Mouse (Mus musculus) liver, embryonic 11.5 days (tissue): ENCODE measurements around the gene Gm5592. TPM values are rescaled to one million over a fixed set of nuclear protein-coding genes. Genes with fewer than 3 reads are reported as not detected.
"Not testable (repeated sequence)": the region's sequence is repeated elsewhere in the genome, so short reads cannot be mapped to it uniquely, and the experiment has no call there.

ENCODE experiments used
- ATAC-seq: fragments of 200-750 bp; cut with Nextera tagmentation; replicated peaks from 2 replicates; pipeline ENCODE4 v1.8.0; 2017; ENCODE audit warnings: moderate number of reproducible peaks, mild to moderate bottlenecking, moderate TSS enrichment, moderate library complexity; ENCODE audit not compliant: low FRiP score
- DNase-seq: peaks from one replicate; pipeline ENCODE4 v3.0.0-alpha.2; 2017; ENCODE audit warnings: low spot score
- H3K27ac ChIP-seq: fragments of 300-500 bp; sonication (generic); 2 replicates; pipeline ENCODE4 v1.5.1; 2014; ENCODE audit warnings: mild to moderate bottlenecking, low read depth, low read length, control low read depth
- H3K27me3 ChIP-seq: fragments of 300-500 bp; sonication (generic); replicated peaks from 2 replicates; pipeline ENCODE4 v1.6.1; 2014; ENCODE audit warnings: low read length, mixed read lengths; ENCODE audit not compliant: control insufficient read depth, insufficient read depth
- H3K36me3 ChIP-seq: fragments of 300-500 bp; sonication (generic); 2 replicates; pipeline ENCODE4 v1.6.1; 2014; ENCODE audit warnings: mild to moderate bottlenecking, low read length, moderate library complexity, mixed read lengths; ENCODE audit not compliant: control insufficient read depth, insufficient read depth
- H3K4me1 ChIP-seq: fragments of 300-500 bp; sonication (generic); replicated peaks from 2 replicates; pipeline ENCODE4 v1.6.1; 2014; ENCODE audit warnings: low read length, mixed read lengths; ENCODE audit not compliant: control insufficient read depth, insufficient read depth
- H3K4me2 ChIP-seq: fragments of 300-500 bp; sonication (generic); 2 replicates; pipeline ENCODE4 v1.6.1; 2014; ENCODE audit warnings: mild to moderate bottlenecking, control low read depth, moderate library complexity
- H3K4me3 ChIP-seq: fragments of 300-500 bp; sonication (generic); 2 replicates; pipeline ENCODE4 v1.5.1; 2014; ENCODE audit warnings: low read depth, low read length, control low read depth
- H3K9ac ChIP-seq: fragments of 300-500 bp; sonication (generic); 2 replicates; pipeline ENCODE4 v1.6.1; 2014; ENCODE audit warnings: low read depth, low read length, control low read depth
- H3K9me3 ChIP-seq: fragments of 300-500 bp; sonication (generic); 2 replicates; pipeline ENCODE4 v1.6.1; 2016; ENCODE audit warnings: low read length, inconsistent platforms, mixed read lengths; ENCODE audit not compliant: control insufficient read depth
- WGBS: fragments of 180-500 bp; shearing (Covaris S2); extraction: QIAGEN DNeasy Blood & Tissue Kit; methylation state at CpG from one replicate; pipeline ENCODE4 v1.1.7; 2014; 5-methylcytosine and 5-hydroxymethylcytosine counted together
- polyA plus RNA-seq: library from polyadenylated mRNA; unstranded; fragments of >200 nt; fragmentation: Nextera tagmentation; extraction: Ambion mirVana; gene quantifications from 2 replicates; pipeline ENCODE4 v1.2.1, GENCODE M21; 2014

The Gm5592 gene
- polyA plus RNA-seq: not detected in 2 replicates

DNA sequence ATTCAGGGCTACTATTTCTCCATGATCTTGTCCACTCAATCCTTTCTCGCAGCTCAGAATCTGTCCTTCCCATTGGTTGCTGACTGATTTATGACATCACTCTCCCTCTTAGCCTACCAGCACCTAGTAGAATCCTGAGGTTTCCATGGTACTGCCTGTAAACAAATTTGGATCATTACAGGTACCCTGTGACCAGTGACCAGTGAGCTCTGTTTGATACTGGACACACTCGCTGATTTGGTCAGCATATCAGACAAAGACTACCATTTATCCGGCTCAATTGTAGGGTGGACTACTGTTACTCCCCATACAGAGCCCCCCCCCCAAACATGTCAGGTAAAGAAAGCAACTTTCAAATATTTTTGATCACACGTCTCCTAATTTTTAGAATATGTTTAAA, at the start of gene Gm5592:
TSS of gene Gm5592 (plus strand) at position 301 of the 400 bp plus-strand sequence.
- not testable (repeated sequence) for H3K36me3 ChIP-seq, H3K27me3 ChIP-seq, H3K9ac ChIP-seq, H3K27ac ChIP-seq, H3K4me2 ChIP-seq, H3K9me3 ChIP-seq, H3K4me3 ChIP-seq, DNase-seq, H3K4me1 ChIP-seq, ATAC-seq
- WGBS: 83% methylated on average over 4 of the region's 4 CpGs

DNA sequence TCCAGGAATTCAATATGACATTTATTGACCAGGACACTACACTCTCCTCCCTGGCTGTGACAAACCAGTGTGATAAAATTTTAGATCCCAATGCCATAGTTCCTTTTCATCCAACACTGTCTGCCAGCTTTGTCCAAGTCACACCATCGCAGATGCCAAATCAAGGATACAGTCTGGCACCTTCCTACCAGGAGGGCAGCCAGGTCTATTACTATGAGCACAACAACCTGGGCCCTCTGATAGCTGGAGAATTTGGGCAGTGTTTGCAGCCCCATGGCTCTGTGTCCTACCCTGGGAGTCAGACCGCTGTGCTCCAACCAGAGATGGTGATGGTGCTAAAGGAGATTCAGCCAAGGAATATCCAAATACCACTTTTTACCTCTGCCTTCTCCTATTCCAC, 2.2 kb downstream of the Gm5592 start:
- H3K4me3 ChIP-seq, H3K27me3 ChIP-seq, H3K4me2 ChIP-seq, ATAC-seq, H3K36me3 ChIP-seq, H3K9ac ChIP-seq, H3K4me1 ChIP-seq, H3K9me3 ChIP-seq, H3K27ac ChIP-seq, DNase-seq: not testable (repeated sequence)
- 86% methylated on average over 2 of the region's 2 CpGs for WGBS

DNA sequence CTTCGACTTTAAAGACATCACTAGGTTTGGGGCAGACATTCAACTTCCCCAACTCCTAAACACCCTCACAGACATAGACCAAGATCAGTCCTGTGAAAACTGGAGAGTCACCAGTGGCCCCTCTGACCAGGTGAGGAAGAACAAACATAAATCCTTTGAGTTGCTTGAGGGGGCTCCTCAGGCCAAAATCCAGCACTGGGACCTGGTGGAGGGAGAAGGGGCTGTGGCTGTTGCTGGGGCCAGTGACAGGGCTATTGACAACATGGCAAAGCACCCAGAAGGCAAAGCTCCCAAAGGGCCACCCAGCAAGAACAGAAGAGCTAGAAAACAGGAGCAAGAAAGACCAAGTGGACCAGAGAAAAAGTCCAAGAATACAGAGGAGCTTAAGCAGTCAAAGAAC, 4.2 kb downstream of the Gm5592 start:
- not testable (repeated sequence) for DNase-seq, H3K27me3 ChIP-seq, H3K27ac ChIP-seq, H3K4me1 ChIP-seq, H3K4me2 ChIP-seq, ATAC-seq, H3K36me3 ChIP-seq, H3K4me3 ChIP-seq, H3K9me3 ChIP-seq, H3K9ac ChIP-seq
- no CpG with 5 or more reads among the region's 1 CpGs for WGBS

DNA sequence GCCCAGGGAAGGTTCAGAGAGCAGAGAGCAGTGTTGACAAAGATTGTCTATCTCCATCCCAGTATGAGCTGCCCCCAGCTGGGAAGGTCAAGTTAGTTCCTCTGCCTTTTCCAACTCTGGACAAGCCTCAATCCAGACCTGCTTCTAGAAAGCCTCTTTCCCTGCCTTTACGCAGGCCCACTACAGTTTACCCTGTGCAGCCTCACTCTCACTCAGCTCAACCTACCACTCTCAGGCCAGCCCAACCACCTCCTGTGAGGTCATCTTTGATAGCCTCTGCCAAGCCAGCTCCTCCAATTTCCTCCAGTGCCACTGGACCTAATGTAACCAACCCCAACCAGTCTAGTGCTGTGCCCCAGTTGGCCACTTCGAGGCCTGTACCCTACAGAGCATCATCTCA, 4.9 kb downstream of the Gm5592 start:
- ATAC-seq, H3K27ac ChIP-seq, H3K9me3 ChIP-seq, H3K27me3 ChIP-seq, H3K4me1 ChIP-seq, H3K4me2 ChIP-seq, H3K9ac ChIP-seq, H3K4me3 ChIP-seq, H3K36me3 ChIP-seq, DNase-seq: not testable (repeated sequence)
- WGBS: 56% methylated on average over 2 of the region's 2 CpGs

DNA sequence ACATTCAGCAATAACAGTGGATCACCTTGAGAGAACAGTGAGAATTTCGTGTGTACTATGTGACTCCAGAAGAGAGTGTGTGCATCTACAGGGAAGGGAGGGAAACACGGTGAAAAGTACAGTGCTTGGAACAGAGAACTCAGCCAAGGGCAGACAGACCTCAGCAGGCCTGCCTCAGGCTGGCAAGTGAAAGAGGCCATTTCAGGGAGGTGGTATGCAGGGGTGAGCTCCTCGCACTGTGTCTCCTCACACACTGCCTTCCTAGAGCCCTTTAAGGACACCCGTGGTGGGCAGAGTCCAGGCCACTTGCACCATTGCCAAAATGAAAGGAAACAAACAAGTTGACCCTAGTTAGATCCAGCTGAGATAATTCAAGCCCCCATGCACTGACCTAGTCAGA, 40.0 kb downstream of the Gm5592 start:
- no peak overlapping the region for H3K4me2 ChIP-seq
- no peak for ATAC-seq
- H3K4me3 ChIP-seq: no peak overlapping the region
- no peaks in the 10 kb centered on the region for H3K36me3 ChIP-seq
- no peaks in the 10 kb centered on the region for H3K27me3 ChIP-seq
- H3K27ac ChIP-seq: no peak overlapping the region
- no peaks in the 10 kb centered on the region for H3K9me3 ChIP-seq
- no peaks in the 10 kb centered on the region for H3K4me1 ChIP-seq
- no peak for DNase-seq
- no peak overlapping the region for H3K9ac ChIP-seq
- WGBS: 64% methylated on average over 4 of the region's 4 CpGs

Other genes starting within 250 kb of the Gm5592 start
- not detected in 2 replicates for gene 4930433I11Rik, start 166.3 kb upstream of the Gm5592 start, polyA plus RNA-seq
- gene Gm4884, start 121.1 kb upstream of the Gm5592 start, polyA plus RNA-seq: not detected in 2 replicates
- gene AI987944, start 239.5 kb downstream of the Gm5592 start, polyA plus RNA-seq: 9.0 and 9.8 TPM in 2 replicates